Mouse (Mus musculus) ES-Bruce4 (cell line): ENCODE data around the gene Hepacam. TPM values are rescaled to one million over a fixed set of nuclear protein-coding genes. Genes with fewer than 3 reads are reported as not detected.

Source experiments
- H3K27ac ChIP-seq: 2 replicates; pipeline ENCODE4 v1.5.1; 2012; ENCODE audit warnings: low read length, inconsistent platforms; ENCODE audit not compliant: insufficient read depth
- H3K27me3 ChIP-seq: 2 replicates; pipeline ENCODE4 v1.6.1; 2012; ENCODE audit warnings: mild to moderate bottlenecking, low read length, inconsistent platforms; ENCODE audit not compliant: control insufficient read depth, poor library complexity, insufficient read depth, severe bottlenecking
- H3K36me3 ChIP-seq: 2 replicates; pipeline ENCODE4 v1.6.1; 2012; ENCODE audit warnings: inconsistent platforms, mild to moderate bottlenecking, low read length, moderate library complexity; ENCODE audit not compliant: control insufficient read depth, poor library complexity, insufficient read depth, severe bottlenecking
- H3K4me1 ChIP-seq: one replicate; pipeline ENCODE4 v1.8.1; 2011; ENCODE audit warnings: low read length; ENCODE audit not compliant: control insufficient read depth, insufficient read depth
- H3K4me3 ChIP-seq: 2 replicates; pipeline ENCODE4 v1.5.1; 2011; ENCODE audit warnings: low read depth, mild to moderate bottlenecking, low read length
- H3K9ac ChIP-seq: 2 replicates; pipeline ENCODE4 v1.6.1; 2012; ENCODE audit warnings: low read depth, mild to moderate bottlenecking, inconsistent platforms; ENCODE audit not compliant: poor library complexity, severe bottlenecking
- H3K9me3 ChIP-seq: replicated peaks from 2 replicates; pipeline ENCODE4 v1.6.1; 2012; ENCODE audit warnings: mild to moderate bottlenecking, low read length, inconsistent platforms; ENCODE audit not compliant: control insufficient read depth, poor library complexity, insufficient read depth, severe bottlenecking
- CTCF ChIP-seq: IDR thresholded peaks from one replicate; pipeline ENCODE4 v1.8.1; 2011; ENCODE audit warnings: low read depth, low read length
- EP300 ChIP-seq: IDR thresholded peaks from 2 replicates; pipeline ENCODE4 v1.6.1; 2011; ENCODE audit warnings: low read depth, low read length; ENCODE audit not compliant: insufficient read depth
- POLR2A ChIP-seq: IDR thresholded peaks from one replicate; pipeline ENCODE4 v1.8.1; 2011; ENCODE audit warnings: low read length; ENCODE audit not compliant: insufficient read depth
- polyA plus RNA-seq: library from polyadenylated mRNA; stranded (reverse); fragments of >200 nt; gene quantifications from 2 replicates; pipeline ENCODE4 v1.2.4, GENCODE M21; 2011; ENCODE audit warnings: low read depth; ENCODE audit not compliant: missing spikeins, insufficient read depth, insufficient read length

The Hepacam gene
- 0.22 and 0.84 TPM in 2 replicates for polyA plus RNA-seq

DNA sequence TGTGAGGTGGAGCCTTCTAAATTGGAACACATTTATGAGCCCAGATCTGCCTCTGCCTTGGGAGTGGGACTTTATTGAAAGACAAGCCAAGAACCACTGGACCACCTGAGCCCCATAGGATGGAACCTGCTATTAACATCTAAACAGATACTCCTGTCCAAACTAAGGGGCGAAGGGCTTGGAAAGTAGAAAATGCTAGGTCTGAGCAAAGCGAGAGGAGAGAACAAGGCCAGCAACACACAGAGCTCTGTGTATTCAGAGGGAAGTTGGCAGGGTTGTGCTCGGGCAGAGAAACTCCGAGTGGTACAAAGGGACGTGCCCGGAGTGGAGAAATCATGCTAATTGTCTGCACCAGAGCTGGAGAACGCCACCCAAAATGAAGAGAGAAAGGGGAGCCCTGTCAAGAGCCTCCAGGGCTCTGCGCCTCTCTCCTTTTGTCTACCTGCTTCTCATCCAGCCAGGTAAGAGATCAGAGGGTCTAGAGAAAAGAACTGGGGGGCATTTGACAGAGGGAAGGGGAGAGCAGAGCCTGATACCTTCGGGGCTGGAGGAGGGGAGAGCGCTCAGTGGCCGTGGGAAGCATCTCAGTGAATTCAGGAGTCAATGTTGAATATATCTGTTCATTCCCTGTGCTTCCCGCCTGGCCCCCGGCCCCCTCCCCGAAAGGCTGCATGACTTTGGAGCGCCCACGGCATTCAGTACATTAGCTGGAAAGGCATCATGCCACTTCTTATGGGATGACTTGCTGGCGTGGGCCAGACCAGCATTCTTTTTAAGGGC, at the start of gene Hepacam:
Hepacam (plus strand) TSS at position 51 of the 780 bp plus-strand sequence.
- Histone ChIP-seq H3K36me3 (no peaks in the 10 kb centered on the region), H3K4me1 (no peaks in the 10 kb centered on the region), H3K27me3 (no peaks in the 10 kb centered on the region), H3K4me3 (no peak within 1 kb of the TSS), H3K9me3 (no peaks in the 10 kb centered on the region), H3K9ac (no peak within 1 kb of the TSS), H3K27ac (no peak within 1 kb of the TSS)
- no peak for TF ChIP-seq EP300
- no peak for TF ChIP-seq CTCF
- TF ChIP-seq POLR2A, result no peak

DNA sequence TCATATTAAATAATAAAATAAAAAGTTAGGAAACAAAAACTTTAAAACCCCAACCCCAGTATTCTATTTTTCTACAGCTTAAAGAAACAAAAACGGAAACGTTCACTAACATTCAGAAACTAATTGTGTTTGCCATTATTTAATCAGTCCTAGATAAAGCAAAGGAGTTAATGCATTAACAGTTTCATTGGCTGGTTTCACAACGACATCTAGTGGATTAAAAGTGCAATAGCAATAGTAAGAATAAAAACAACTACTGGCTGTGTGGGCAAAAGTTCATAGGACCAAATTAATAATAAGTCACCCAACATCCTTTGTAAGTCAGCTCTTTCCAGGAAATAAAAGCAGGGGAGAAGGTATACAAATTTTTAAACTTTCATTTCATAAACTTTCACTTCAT, 37.7 kb upstream of the Hepacam start:
- Histone ChIP-seq H3K4me1 (no peaks in the 10 kb centered on the region), H3K9me3 (peaks cover 7% of the 10 kb centered on the region; the same call in 1 of the 2 replicates)
- TF ChIP-seq CTCF (peak; percentile 25), EP300 (no peak)

DNA sequence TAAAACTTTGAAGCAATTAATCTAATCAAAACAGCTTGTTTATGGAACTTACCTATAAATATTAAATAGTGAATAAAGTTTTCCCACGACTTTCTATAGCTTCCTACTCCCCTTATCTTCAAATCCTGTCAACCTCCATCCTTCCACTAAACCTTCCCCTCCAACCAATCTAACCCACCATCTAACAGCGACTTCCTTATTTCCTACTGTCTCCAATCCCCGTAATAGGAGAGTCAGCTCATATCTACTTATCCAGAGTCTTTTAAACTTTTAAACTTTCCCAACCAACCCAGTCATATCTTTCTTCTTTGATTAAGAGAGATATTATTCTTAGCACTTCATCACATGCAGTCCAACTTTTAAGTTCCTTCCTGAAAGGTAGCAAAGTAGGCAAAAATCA, 21.7 kb upstream of the Hepacam start:
- Histone ChIP-seq H3K27ac (no peak overlapping the region), H3K27me3 (no peaks in the 10 kb centered on the region), H3K36me3 (peaks cover 12% of the 10 kb centered on the region), H3K9ac (no peak overlapping the region), H3K4me1 (no peaks in the 10 kb centered on the region), H3K9me3 (no peaks in the 10 kb centered on the region), H3K4me3 (no peak overlapping the region)
- TF ChIP-seq CTCF (no peak), POLR2A (no peak), EP300 (no peak)

More for the DNA sequence above, 37.7 kb upstream of the Hepacam start:
- no peaks in the 10 kb centered on the region; the same call in 1 of the 2 replicates for H3K36me3 ChIP-seq
- no peak overlapping the region for H3K27ac ChIP-seq
- no peak overlapping the region for H3K9ac ChIP-seq
- H3K4me3 ChIP-seq, result no peak overlapping the region
- H3K27me3 ChIP-seq, result no peaks in the 10 kb centered on the region

DNA sequence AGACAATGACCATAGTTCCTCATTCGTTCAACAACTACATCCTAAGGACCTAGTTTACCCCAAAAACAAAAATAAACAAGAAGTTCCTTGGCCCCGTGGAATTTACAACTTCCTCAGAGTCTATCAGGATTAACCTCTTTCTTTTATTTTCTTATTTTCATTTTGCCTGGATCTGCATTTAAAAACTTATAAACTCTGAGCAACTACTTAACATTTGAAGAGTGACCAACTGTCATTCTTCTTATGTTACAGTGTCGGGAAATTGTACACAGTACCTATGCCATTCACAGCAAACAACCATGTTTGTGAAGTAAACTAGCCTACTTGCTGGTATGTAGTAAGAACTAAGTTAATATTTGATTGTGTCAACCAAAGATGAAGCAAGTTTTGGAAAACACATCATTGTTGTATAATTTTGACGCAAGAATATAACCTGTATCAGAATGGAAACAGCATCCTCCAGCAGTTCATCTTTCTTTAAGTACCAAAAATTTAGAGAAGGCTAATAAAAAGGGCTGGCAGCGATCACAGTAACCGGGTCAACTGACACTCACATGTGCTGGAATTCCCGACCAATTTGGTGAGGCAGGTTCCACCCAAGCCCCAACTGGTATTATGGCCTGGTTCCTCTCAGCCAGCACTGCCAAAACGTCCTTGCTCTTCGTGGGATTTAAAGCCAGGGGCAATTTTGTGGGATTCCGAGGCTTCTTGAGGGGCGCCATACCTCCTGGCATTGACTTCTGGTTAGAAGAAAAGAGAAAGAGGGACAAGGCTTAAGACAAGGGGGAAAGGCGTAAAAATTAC, 19.8 kb upstream of the Hepacam start:
- Histone ChIP-seq H3K4me1 (no peaks in the 10 kb centered on the region), H3K27ac (peak overlapping the region; percentile 55), H3K36me3 (peaks cover 4% of the 10 kb centered on the region; the same call in 1 of the 2 replicates), H3K4me3 (peak overlapping the region; percentile 99), H3K27me3 (no peaks in the 10 kb centered on the region), H3K9ac (peak overlapping the region; percentile 91), H3K9me3 (no peaks in the 10 kb centered on the region)
- TF ChIP-seq POLR2A (no peak), EP300 (no peak), CTCF (no peak)

DNA sequence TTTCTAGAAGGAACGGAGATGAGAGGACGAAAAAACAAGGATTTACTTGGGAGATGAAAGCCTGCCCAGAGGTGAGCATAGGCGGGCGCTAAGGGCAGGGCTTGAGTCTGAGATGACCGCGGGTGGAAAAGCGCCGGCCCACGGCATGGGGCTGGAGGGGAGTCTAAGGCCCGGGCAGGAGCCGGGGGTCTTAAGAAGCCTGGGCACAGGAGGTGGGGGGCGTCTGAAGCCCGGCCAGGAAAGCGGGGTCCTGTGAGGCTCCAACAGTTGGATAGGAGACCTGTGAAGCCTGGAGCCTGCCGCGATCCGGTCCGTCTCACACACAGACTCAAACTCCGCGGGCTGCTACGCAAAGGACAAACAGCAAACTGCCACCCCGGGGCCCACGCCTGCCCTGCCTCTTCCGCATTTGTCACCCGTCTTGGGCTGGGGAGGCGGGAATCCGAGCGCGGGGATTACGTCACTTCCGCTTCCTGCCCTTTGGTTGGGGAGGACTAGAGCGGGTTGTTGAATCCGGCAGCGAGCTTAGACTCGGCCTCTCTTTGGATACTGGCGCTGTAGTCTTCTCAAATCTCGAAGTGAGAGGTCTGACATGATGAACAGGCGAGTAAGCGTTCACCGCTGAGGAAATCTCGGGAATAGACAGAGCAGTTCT, 19.0 kb upstream of the Hepacam start, which contains the start of gene Ccdc15:
Ccdc15 (minus strand) TSS at position 445 of the 655 bp plus-strand sequence.
- Histone ChIP-seq H3K36me3 (0 out of 2 replicates have a peak, but pooled peaks cover 2% of the 10 kb centered on the region), H3K4me1 (no peaks in the 10 kb centered on the region), H3K9ac (peak within 1 kb of the TSS; percentile 91), H3K27me3 (no peaks in the 10 kb centered on the region), H3K27ac (peak within 1 kb of the TSS; percentile 73), H3K9me3 (no peaks in the 10 kb centered on the region), H3K4me3 (peak within 1 kb of the TSS; percentile 99)
- TF ChIP-seq CTCF, result no peak
- peak; percentile 35; the same call in 1 of the 2 replicates for TF ChIP-seq EP300
- TF ChIP-seq POLR2A, result peak; percentile 90
